Mouse (Mus musculus) lung, embryonic 14.5 days (tissue): ENCODE data around the gene Cth. TPM values are rescaled to one million over a fixed set of nuclear protein-coding genes. Genes with fewer than 3 reads are reported as not detected.

Experiments
- ATAC-seq: fragments of 200-750 bp; cut with Nextera tagmentation; 2 replicates; pipeline ENCODE4 v1.8.0; 2017; ENCODE audit warnings: mild to moderate bottlenecking, moderate TSS enrichment, moderate library complexity; ENCODE audit not compliant: insufficient read depth
- DNase-seq: peaks from one replicate; pipeline ENCODE4 v3.0.0-alpha.2; 2015
- H3K27ac ChIP-seq: fragments of 300-500 bp; sonication (generic); 2 replicates; pipeline ENCODE4 v1.5.1; 2014; ENCODE audit warnings: low read depth, mild to moderate bottlenecking, moderate library complexity
- H3K27me3 ChIP-seq: fragments of 300-500 bp; sonication (generic); 2 replicates; pipeline ENCODE4 v1.6.1; 2014; ENCODE audit warnings: low read length, control low read depth; ENCODE audit not compliant: insufficient read depth
- H3K36me3 ChIP-seq: fragments of 300-500 bp; sonication (generic); 2 replicates; pipeline ENCODE4 v1.6.1; 2014; ENCODE audit warnings: control low read depth; ENCODE audit not compliant: insufficient read depth
- H3K4me1 ChIP-seq: fragments of 300-500 bp; sonication (generic); 2 replicates; pipeline ENCODE4 v1.6.1; 2014; ENCODE audit warnings: antibody characterized with exemption, control low read depth; ENCODE audit not compliant: insufficient read depth
- H3K4me2 ChIP-seq: fragments of 300-500 bp; sonication (generic); 2 replicates; pipeline ENCODE4 v1.6.1; 2014; ENCODE audit warnings: mild to moderate bottlenecking
- H3K4me3 ChIP-seq: fragments of 300-500 bp; sonication (generic); 2 replicates; pipeline ENCODE4 v1.5.1; 2014; ENCODE audit warnings: low read depth, low read length
- H3K9ac ChIP-seq: fragments of 300-500 bp; sonication (generic); 2 replicates; pipeline ENCODE4 v1.6.1; 2014
- H3K9me3 ChIP-seq: fragments of 300-500 bp; sonication (generic); 2 replicates; pipeline ENCODE4 v1.6.1; 2016; ENCODE audit warnings: low read depth, low read length, control low read depth
- CTCF ChIP-seq: IDR thresholded peaks from 2 replicates; pipeline ENCODE4 v1.5.1; 2016; ENCODE audit warnings: antibody characterized with exemption, low read depth
- WGBS: fragments of 180-500 bp; shearing (Covaris S2); extraction: QIAGEN DNeasy Blood & Tissue Kit; methylation state at CpG from one replicate; pipeline ENCODE4 v1.1.7; 2014; 5-methylcytosine and 5-hydroxymethylcytosine counted together
- polyA plus RNA-seq: library from polyadenylated mRNA; unstranded; fragments of >200 nt; fragmentation: Nextera tagmentation; extraction: Ambion mirVana; gene quantifications from 2 replicates; pipeline ENCODE4 v1.2.1, GENCODE M21; 2014

Gene Cth
- polyA plus RNA-seq, 1 experiment from 2014 or later = 10.5 TPM

GRCm38 (mm10) chr3:157867836-157868235, 57.0 kb downstream of the Cth start:
- H3K4me3 ChIP-seq = no peak overlapping the region
- H3K27me3 ChIP-seq = no peaks in the 10 kb centered on the region
- no peak overlapping the region for H3K9ac ChIP-seq
- DNase-seq = peak; percentile 51
- H3K4me1 ChIP-seq = no peaks in the 10 kb centered on the region
- 34% methylated on average over 2 of the region's 2 CpGs for WGBS
- H3K4me2 ChIP-seq = no peak overlapping the region
- ATAC-seq = no peak
- no peak overlapping the region for H3K27ac ChIP-seq
- H3K9me3 ChIP-seq = no peaks in the 10 kb centered on the region
- TF ChIP-seq CTCF = no peak
- H3K36me3 ChIP-seq = no peaks in the 10 kb centered on the region

GRCm38 (mm10) chr3:157866251-157866650, 58.6 kb downstream of the Cth start:
- no peak overlapping the region for H3K9ac ChIP-seq
- no peak for ATAC-seq
- no peak overlapping the region for H3K27ac ChIP-seq
- H3K4me3 ChIP-seq = no peak overlapping the region
- TF ChIP-seq CTCF = no peak
- no peaks in the 10 kb centered on the region for H3K27me3 ChIP-seq
- no peak for DNase-seq
- H3K9me3 ChIP-seq = no peaks in the 10 kb centered on the region
- H3K4me2 ChIP-seq = no peak overlapping the region
- 70% methylated on average over 4 of the region's 4 CpGs for WGBS
- H3K4me1 ChIP-seq = no peaks in the 10 kb centered on the region
- H3K36me3 ChIP-seq = no peaks in the 10 kb centered on the region

- no peak overlapping the region for H3K27ac ChIP-seq
- H3K4me2 ChIP-seq = no peak overlapping the region
- DNase-seq (no peak), ATAC-seq (no peak)
- H3K4me3 ChIP-seq = no peak overlapping the region
- H3K9ac ChIP-seq = no peak overlapping the region
- TF ChIP-seq CTCF = no peak
- no peaks in the 10 kb centered on the region for H3K9me3 ChIP-seq
- no peaks in the 10 kb centered on the region for H3K36me3 ChIP-seq
- H3K4me1 ChIP-seq = no peaks in the 10 kb centered on the region
- 81% methylated on average over 2 of the region's 2 CpGs for WGBS
- no peaks in the 10 kb centered on the region for H3K27me3 ChIP-seq
Observed at GRCm38 (mm10) chr3:157865848-157866247, 59.0 kb downstream of the Cth start.

- H3K27me3 ChIP-seq = no peaks in the 10 kb centered on the region
- no peaks in the 10 kb centered on the region for H3K9me3 ChIP-seq
- no peak overlapping the region for H3K9ac ChIP-seq
- DNase-seq = no peak
- H3K4me2 ChIP-seq = no peak overlapping the region
- H3K27ac ChIP-seq = no peak overlapping the region
- no peaks in the 10 kb centered on the region for H3K4me1 ChIP-seq
- 67% methylated on average over 6 of the region's 6 CpGs for WGBS
- H3K36me3 ChIP-seq = no peaks in the 10 kb centered on the region
- no peak for TF ChIP-seq CTCF
- no peak for ATAC-seq
- no peak overlapping the region for H3K4me3 ChIP-seq
Observed at GRCm38 (mm10) chr3:157865431-157865830, 59.4 kb downstream of the Cth start.

GRCm38 (mm10) chr3:157852806-157853205, 72.1 kb downstream of the Cth start:
- Histone ChIP-seq H3K36me3 (no peaks in the 10 kb centered on the region), H3K9ac (no peak overlapping the region), H3K27ac (no peak overlapping the region), H3K4me1 (no peaks in the 10 kb centered on the region), H3K27me3 (no peaks in the 10 kb centered on the region), H3K4me2 (no peak overlapping the region), H3K4me3 (no peak overlapping the region), H3K9me3 (no peaks in the 10 kb centered on the region)
- no peak for DNase-seq
- ATAC-seq = no peak
- TF ChIP-seq CTCF = no peak
- WGBS = 41% methylated on average over 1 of the region's 1 CpGs

- no peak overlapping the region for H3K4me3 ChIP-seq
- no peaks in the 10 kb centered on the region for H3K9me3 ChIP-seq
- H3K4me2 ChIP-seq = no peak overlapping the region
- ATAC-seq = no peak
- WGBS = 26% methylated on average over 2 of the region's 2 CpGs
- no peaks in the 10 kb centered on the region for H3K27me3 ChIP-seq
- no peaks in the 10 kb centered on the region for H3K4me1 ChIP-seq
- no peak overlapping the region for H3K9ac ChIP-seq
- DNase-seq = no peak
- no peaks in the 10 kb centered on the region for H3K36me3 ChIP-seq
- no peak overlapping the region for H3K27ac ChIP-seq
- no peak for TF ChIP-seq CTCF
Observed at GRCm38 (mm10) chr3:157848503-157848902, 76.4 kb downstream of the Cth start.

GRCm38 (mm10) chr3:157847338-157848284, 77.3 kb downstream of the Cth start:
- H3K36me3 ChIP-seq = no peaks in the 10 kb centered on the region
- H3K4me2 ChIP-seq = no peak overlapping the region
- no peak overlapping the region for H3K4me3 ChIP-seq
- TF ChIP-seq CTCF = no peak
- DNase-seq (no peak), ATAC-seq (no peak)
- H3K27me3 ChIP-seq = no peaks in the 10 kb centered on the region
- no peak overlapping the region for H3K27ac ChIP-seq
- H3K4me1 ChIP-seq = no peaks in the 10 kb centered on the region
- H3K9ac ChIP-seq = no peak overlapping the region
- 48% methylated on average over 7 of the region's 7 CpGs for WGBS
- H3K9me3 ChIP-seq = no peaks in the 10 kb centered on the region

Other genes starting within 250 kb of the Cth start
- gene Ankrd13c, start 22.2 kb upstream of the Cth start, polyA plus RNA-seq = 23.7 and 24.3 TPM in 2 replicates
- 304 and 309 TPM in 2 replicates for gene Srsf11, start 111.6 kb upstream of the Cth start, polyA plus RNA-seq
- 63.4 and 66.3 TPM in 2 replicates for gene Lrrc40, start 111.6 kb upstream of the Cth start, polyA plus RNA-seq